Mouse (Mus musculus) heart, adult 11 months (tissue): Measurements from ENCODE around the gene Kif14.
"Not testable (repeated sequence)": the region's sequence is repeated elsewhere in the genome, so short reads cannot be mapped to it uniquely, and the experiment has no call there.

ENCODE experiments used
- DNase-seq: peaks from one replicate; pipeline ENCODE4 v3.0.0; 2022

Gene Kif14

DNA sequence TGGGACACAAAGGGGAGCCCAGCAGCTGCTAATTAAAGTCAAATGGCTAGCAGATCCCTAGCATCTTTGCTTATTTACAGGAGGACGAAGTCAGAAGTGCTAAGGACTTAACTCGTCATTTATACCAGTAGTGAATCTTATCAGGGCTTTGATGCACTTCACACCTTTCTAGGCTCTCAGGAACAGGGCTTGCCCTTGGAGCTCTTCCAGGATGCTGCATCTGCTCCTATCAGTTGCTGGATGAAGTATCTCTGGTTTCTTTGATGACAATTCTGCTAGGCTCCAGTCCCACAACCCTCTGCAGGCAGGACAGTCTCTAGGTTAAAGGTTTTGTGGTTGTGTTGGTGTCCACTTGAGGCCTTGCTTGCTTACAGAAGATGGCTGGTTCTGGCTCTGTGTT, 26.1 kb downstream of the Kif14 start:
- DNase-seq = no peak

DNA sequence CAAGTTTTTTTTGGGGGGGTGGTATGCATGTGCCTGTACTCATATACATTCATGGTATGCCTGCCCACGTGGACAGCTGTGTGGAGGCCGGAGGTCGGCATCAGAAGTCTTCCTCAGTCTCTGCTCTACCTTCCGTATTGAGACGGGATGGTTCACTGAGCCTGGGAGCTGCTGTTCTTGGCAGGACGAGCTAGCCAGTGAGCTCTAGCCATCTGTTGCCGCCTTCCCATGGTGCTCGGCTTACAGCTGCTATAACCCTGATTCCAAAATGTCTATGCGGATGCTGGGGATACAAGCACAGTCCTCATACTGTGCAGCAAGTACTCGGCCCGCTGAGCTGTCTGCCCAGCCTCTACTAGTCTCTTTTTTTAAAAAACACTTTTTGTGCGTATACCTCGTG, 33.2 kb downstream of the Kif14 start:
- no peak for DNase-seq

DNA sequence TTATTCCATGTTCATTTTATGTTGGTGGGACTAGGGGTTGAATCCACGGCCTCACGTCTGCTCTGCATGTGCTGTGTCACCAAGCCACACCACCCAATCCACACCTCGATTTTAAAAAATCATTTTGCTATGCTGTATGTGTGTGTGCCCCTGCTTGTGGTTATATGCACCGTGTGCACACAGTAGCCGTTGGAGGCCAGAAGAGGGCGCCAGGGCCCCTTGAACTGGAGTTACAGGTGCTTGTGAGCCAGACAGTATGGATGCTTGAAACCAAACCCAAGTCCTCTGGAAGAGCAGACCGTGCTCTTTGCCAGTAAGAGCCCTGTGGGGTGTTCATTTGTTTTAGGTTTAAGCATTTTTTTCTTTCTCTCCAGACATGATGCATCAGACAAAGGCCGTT, 36.8 kb downstream of the Kif14 start:
- no peak for DNase-seq

DNA sequence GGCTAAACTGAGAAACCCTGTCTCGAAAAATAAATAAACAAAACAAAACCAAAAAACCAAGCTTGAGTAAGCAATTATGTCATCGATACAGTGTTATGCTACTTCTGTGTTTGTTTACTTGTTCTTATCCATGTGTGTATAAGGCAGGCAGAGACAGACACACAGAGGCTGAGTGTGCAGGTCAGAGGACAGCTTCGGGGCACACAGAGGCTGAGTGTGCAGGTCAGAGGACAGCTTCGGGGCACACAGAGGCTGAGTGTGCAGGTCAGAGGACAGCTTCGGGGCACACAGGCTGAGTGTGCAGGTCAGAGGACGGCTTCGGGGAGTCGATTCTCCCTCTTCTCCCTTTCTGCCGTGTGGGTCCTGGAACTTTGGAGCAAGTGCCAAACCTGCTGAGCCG, 40.1 kb downstream of the Kif14 start:
- DNase-seq = peak; percentile 64

DNA sequence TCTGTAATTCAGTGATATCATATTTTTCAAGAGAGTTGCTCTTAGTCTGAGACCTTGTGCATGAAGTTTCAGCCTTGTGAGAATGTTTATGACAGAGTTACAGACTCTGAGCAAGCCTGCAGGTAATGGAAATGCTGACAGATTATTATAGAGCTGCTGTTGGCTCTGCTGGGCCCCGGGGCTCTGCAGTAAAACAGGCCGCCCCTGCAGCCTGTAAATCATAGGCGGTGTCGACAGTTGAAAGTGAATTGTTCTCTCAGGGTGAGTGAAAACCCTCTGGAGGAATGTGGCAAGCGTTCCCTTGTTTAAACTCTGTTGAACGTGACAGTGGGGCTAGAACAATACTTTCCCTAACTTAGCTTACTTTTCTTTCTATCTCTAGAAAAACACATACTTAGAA, 46.2 kb downstream of the Kif14 start:
- peak; percentile 63 for DNase-seq

DNA sequence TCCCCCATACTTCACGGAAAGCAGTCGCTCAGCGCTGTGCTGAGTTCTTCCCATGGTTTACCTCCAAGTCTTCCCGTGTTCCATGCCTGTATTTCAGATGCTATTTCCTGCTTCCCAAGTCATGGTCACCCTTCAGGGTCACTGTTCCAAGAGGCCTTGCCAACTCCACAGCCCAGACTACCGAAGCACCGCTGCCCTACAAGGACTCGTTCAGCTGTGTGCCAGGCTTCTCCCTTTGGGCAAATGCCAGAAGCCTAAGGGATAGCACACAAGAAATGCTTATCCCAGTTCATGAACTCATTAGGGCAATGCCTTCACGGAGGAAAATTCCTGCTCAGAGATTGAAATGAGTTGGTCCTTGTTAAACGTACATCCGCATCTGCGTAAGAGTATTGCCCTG, 47.0 kb downstream of the Kif14 start:
- DNase-seq = peak; percentile 90

DNA sequence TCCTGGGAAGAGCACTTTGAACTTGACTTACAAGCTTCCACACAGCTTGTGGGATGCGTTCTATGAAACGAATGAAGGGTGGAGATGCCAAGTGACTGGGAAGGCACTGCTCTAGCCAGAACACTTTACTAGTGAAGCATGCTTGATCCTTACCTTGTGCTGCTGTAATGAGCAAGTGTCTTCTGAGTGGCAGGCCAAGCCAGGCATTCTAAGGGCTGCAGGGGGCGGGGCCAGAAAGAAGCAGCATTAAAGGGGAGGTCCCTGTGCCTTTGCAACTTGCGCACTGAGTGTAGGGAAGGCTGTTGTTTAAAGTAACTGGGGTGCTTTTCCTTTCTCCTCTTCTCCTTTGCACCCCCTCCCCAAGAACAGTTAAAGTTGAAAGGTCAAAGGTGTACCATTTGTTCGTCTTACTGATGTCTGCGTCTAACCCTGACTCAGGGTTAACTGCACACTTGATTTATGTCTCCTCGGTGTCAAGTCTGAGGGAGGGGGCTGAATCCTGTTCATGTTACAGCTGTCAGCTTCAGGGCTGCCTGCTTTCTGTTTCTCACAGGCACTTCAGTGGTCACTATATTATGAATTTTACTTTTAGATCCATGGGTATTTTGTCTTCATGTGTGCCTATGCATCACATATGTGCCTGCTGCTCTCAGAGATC, 52.7 kb downstream of the Kif14 start:
- peak; percentile 64 for DNase-seq

DNA sequence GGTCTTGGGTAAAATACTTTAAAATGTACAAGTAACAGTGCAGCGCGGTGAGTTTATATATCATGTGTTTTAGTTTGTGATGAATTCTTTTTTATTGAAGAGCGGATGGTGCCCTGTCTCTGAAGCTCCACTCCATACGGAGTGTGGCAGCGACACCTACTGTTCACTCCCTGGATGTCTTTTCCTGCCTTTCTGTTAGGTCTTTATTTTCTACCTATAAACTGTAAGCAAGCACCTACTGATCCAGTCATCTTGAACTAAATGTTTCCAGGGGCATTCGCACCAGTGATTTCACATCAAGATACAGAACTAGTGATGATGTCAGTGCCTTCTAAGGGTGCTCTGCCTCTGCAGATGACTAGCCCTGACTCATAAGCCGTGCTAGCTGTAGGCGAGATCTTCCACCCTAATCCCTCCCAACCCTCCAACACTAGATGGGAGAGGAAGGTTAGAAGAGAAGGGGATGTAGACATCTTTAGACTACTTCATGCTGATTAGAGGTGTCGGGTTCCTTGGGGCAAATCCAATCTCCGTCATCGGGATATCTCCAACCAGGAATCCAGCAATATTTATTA, 55.3 kb downstream of the Kif14 start:
- DNase-seq = no peak

DNA sequence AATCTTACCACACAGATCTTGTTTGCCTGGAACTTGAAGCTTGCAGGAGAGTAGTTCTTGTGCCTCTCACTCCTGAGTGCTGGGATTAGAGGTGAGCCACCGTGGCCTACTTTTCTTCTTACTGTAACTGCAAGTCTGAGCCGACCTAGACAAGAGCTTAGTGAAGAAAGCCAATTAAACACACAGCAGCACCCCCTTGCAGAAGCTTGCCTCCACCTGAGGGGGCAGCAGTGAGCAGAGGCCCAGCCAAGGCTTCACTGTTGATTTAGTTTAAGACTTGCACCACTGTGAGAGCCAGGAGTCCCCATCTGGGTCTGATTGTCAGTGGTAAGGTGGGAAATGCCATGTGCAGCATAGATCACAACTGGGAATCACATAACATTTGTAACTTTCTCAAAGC, 58.8 kb downstream of the Kif14 start:
- DNase-seq = peak; percentile 92

DNA sequence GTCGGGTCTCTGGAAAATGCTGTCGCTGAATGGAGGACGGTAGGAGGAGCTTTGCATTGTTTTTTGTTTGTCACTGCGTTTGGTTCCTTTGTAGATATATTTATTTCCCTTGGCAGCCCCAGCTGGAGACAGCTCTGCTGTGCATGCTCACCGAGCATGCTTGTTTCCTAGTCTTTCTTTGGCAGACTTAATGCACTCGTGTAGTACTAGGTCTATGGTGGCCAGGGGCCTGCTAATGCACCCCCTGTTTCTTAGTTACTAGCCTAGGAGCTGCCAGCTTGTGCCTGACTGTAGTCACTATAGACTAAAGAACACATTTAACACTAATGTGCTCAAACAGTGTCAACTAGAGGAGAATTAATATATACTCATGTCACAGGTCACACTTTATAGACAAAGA, 59.7 kb downstream of the Kif14 start:
- no peak for DNase-seq

DNA sequence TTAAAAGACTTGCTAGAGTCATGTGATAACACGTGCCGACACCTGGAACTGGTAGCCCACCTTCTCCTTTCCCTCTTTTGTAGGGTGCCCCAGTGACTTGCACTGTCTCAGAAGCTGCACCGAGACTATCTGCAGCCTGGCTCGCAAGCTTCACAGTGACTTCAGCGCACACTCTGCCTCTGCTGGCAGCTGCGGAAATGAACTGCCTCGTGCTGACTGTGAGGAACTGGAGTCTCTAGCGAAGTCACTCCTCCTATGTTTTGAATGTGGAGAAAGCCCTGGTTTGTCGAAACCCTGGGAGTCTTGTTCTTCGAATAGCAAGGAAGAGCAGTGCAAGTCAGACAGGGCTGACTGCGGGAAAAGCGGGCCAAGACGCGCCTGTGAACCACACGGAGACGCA, 61.0 kb downstream of the Kif14 start:
- no peak for DNase-seq

DNA sequence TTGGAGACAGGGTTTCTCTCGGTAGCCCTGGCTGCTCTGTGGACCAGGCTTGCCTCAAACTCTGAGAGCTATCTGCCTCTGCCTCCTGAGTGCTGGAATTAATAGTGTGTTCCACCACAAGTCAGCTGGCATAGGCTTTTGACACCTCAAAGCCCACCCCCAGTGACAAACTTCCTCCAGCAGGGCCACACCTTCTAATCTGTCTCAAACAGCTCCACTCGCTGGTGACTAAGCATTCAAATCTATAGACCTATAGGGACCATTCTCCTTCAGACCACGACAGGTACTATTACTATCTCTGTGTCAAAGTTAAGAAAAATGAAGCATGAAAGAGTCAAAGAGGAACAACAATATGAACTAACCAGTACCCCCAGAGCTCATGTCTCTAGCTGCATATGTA, 66.4 kb downstream of the Kif14 start:
- DNase-seq = no peak

DNA sequence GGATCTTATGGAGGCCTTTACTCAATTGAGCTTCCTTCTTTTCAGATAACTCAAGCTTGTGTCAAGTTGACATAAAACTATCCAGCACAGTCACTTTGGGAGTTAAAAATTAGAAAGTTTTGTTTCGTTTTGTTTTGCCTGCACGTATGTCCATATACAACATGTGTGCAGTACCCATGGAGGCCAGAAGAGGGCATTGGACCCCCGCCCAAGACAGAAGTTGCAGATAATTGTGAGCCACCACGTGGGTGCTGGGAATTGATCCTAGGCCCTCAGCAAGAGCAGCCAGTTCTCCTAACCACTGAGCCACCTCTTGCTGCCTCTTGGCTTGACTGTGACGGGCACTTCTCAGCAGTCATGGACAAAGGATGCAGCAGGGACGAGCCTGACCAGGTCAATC, 70.8 kb downstream of the Kif14 start:
- peak; percentile 83 for DNase-seq

DNA sequence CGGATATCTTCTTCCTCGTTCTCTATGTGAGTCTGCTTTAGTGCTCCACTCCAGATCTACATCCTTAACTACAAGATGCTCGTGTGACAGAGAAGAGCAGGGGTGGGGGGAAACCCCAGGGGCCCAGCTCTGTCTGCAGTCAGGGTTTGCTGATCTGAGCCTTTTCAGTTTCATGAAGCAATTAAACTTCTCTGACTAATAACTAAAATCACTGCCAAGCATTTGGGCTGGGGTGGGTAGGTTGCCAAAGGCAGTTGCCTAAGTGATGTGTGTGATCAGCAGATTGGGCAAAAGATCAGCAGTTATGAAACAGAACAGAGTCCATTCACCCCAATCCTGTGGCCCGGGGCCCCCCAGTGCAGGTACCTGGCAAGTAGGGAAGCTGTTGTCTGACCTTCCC, 72.1 kb downstream of the Kif14 start:
- DNase-seq = no peak

DNA sequence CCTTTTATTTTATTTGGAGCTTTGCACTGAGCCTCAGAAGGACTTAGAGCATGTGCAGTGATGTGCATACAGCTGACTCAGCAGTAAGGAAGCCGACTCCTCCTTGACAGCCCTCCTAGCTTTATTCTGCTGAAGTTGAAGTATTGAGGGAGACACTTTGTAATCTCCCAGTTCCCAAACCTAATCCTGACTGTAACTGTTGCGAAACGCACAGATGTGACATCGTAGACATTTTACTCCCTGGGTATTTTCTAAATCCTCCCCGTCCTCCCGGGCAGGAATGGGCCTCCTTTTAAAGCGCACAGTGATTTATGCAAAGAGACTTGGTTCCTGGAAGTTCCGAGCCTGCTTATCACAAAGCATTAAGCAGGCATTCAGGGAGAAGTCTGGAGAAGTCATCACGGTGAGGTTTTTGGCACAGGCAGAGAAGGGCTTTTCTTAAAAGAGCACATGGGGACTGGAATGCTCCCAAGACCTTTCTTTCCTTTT, 74.3 kb downstream of the Kif14 start:
- peak; percentile 95 for DNase-seq

DNA sequence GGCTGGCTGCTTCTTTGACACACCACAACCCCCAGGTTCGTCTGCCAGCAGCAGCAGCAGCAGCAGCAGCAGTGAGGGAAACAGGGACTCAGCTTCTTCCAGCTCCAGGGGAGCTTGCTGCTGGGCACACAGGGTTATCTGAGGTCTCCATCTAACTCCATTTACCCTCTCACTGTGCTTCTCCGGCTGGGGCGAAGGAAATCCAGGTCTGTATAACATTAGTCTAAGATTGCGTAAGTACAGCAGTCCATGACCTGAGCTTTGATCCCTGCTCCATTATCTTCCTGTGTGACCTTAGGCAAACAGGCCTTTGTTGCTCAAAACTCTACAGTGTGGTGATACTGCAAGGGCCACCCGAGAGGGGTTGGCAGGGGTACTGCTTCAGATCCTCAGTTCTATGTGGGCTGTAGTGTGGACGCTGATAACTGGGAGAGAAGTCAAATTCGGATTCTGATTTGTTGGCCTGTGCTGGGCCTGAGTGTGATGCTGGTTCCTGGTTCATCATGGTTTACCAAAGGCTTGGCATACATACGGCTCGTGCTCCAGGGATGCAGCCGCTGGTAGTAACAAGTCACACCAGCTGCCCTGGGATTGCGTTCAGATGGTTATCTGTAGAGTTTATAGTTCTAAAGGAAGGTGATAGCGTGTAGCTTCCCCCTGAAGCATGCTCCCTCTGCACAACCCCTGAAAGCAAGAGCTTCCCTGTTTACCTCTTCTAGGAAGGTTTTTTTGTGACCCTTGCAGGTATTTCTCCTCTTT, 75.7 kb downstream of the Kif14 start:
- no peak for DNase-seq

DNA sequence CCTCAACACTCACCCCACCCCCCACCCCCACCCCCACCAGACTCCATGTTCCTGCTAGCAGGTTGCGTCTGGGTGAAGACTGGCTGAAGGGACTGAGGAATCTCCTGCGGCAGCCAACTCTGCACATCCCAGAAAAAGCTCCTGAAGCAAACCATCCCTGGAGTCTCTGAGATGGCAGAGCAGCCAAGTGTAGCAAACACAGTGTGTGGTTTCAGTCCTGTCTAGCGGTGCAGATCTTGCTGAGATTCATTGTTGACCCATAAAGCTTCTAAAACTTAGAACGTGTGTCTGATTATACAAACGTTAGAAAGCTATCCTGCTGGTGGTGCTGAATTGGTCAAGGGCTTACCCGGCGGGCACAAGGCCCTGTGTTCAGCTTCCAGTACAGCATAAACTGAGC, 77.8 kb downstream of the Kif14 start:
- no peak for DNase-seq

DNA sequence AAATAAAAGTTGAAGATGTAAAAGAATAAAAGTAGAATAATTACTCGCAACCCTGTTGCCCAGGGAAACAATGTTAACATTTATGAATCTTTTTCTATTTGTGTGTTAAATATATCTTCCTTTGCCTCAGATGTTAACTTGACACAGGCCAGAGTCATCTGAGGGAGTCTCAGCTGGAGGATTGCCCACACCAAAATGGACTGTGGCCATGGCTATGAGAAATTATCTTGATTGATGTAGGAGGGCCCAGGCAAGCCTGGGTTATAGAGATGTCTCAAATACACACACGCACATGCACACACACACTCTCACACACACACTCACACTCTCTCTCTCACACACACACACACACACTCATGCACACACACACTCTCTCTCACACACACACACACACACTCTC, 80.9 kb downstream of the Kif14 start:
- DNase-seq = no peak

DNA sequence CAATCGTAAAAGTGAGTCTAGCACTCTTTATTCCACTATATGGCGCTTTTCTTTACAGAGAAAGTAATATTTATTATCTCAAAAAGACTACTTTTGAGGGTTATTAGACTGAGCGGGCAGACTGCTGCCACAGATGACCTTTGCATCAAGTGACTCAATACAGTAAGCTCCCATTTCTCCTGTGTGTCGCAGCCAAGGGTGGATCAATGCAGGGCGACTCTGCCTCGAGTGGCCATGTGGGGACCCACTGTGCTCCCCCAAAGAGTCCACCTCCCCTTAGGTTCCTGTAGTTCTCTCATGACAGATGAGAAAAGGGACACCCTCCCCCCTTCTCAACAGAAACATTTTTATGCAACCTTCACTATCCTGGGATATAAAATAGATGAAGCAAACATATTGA, 84.1 kb downstream of the Kif14 start:
- DNase-seq = no peak

DNA sequence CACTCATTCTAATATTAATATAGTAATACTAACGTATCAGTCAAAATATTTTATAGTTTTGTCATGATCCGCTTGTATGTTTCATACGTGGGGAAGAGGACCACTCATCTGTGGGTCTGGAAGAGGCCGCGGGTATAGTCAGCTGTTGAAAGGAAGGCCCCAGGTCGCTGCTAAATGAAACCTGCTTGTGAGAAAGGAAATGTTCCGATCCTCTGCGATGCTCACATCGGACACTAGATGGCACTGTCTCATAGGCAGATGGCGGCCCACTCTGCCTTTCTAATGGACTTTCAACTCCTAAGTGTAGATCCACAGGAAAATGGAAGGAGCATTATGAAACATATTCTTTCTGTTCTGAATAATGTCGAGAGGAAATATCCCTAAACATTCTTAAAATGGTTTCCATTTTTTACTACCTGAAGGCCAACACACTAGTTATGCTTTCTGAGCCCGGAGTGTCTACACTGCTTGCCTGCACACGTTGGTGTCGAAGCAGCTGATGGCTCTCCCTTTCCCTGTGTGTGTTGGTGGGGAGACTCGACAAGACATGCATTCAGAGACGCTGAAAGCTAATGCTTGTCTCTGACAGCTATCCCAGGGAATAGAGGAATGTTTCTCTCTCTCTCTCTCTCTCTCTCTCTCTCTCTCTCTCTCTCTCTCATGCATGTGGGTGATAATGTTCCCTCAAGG, 84.9 kb downstream of the Kif14 start:
- no peak for DNase-seq

DNA sequence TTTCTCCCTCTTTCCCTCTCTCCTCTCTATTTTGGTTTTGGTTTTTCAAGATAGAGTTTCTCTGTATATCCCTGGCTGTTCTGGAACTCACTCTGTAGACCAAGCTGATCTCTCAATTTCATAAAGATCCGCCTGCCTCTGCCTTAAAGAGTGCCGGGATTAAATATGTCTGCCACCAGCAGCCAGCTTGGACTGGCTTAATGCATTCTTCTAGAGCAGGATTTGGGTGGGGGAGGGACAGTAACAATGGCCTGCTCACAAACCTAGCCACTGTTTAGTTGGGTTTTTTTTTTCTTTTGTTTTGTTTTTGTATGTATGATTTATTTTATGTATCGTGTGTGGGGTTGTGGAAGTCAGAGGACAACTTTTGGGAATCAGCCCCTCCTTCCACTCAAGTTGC, 88.5 kb downstream of the Kif14 start:
- no peak for DNase-seq

DNA sequence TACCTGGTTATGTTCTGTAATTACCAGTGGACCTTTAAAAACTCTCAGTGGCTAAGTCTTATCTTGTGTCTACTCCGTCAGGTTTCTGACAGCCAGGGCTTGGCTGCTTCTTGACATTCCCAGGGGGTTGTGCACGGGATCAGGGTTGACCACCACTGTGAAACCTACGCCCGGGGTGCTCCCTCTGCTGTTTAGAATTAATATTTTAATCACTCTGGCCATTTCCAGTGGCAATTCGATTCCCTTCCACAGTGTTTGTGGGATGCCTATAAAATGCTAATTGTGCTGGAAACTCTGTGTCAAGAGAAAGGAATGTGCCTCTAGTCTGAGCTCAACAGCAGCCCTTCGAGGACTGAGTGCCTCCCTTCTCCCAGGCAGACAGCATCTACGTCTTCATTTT, 89.7 kb downstream of the Kif14 start:
- DNase-seq = peak; percentile 91

DNA sequence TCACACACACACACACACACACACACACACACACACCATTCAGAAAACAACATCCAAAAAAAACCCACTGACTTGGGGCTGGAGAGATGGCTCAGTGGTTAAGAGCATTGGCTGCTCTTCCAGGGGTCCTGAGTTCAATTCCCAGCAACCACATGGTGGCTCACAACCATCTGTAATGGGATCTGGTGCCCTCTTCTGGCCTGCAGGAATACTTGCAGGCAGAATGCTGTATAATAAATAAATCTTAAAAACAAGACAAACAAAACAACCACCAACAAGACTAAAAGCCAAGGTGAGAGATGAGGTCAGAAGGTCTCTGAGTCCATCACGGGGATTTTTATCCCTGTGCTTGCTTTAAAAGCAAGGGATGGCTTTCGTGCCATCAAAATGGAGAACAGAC, 90.5 kb downstream of the Kif14 start:
- not testable (repeated sequence) for DNase-seq

DNA sequence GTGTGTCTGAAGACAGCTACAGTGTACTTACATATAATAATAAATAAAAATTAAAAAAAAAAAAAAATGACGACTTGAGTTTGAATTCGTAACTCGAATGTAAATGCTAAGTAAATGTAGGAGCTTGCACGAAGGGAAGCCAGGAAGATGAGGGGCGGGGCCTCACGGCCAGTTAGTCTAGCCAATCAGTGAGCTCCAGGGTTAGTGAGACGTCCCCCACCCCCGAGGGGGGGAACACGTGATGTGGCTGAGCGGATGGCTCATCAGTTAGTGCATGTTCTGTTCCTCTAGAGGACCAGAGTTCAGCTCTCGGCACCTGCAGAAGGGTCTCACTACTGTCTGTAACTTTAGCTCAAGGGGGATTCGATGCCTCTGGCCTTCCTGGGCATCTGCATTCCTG, 91.3 kb downstream of the Kif14 start:
- no peak for DNase-seq
